In genomic region chr1:75533325-75534252, GRCm38 (mm10) we compare ENCODE assay signal across 1 mouse cellular context.
TF ChIP-seq lines count a peak whose summit lies in the region.

No protein-coding gene starts in this region.

TF ChIP-seq in CH12.LX, 34 proteins besides CTCF, POLR2A, EP300 and RAD21 (continued from another document):
- TF ChIP-seq ETS1 (conservative IDR thresholded peaks at IDR 0.05; ENCODE audit: low read depth, low read length) (0 out of 2 replicates have a peak, but pooled peaks have one; percentile 49), HCFC1 (IDR thresholded peaks at IDR 0.05; ENCODE audit: low read depth, low read length) (no peak), JUN (IDR thresholded peaks at IDR 0.05; ENCODE audit: insufficient read depth, low read depth, low read length) (no peak), BHLHE40 (IDR thresholded peaks at IDR 0.05; ENCODE audit: low read depth, low read length) (peak; percentile 52), NELFE (IDR thresholded peaks at IDR 0.05; ENCODE audit: low read depth, low read length) (no peak)
